Mouse (Mus musculus) olfactory bulb, adult 2 months (tissue): Measurements from ENCODE around the gene Gramd2. TPM values are rescaled to one million over a fixed set of nuclear protein-coding genes. Genes with fewer than 3 reads are reported as not detected.

ENCODE experiments used
- H3K27ac ChIP-seq: fragments of 200-500 bp; 2 replicates; pipeline ENCODE4 v1.5.1; 2012; ENCODE audit warnings: low read depth, low read length; ENCODE audit not compliant: insufficient read depth
- H3K4me1 ChIP-seq: fragments of 200-500 bp; 2 replicates; pipeline ENCODE4 v1.6.1; 2012; ENCODE audit warnings: low read length; ENCODE audit not compliant: control insufficient read depth, insufficient read depth
- H3K4me3 ChIP-seq: fragments of 200-500 bp; 2 replicates; pipeline ENCODE4 v1.5.1; 2012; ENCODE audit warnings: mild to moderate bottlenecking, low read depth, low read length, moderate library complexity; ENCODE audit not compliant: insufficient read depth
- CTCF ChIP-seq: fragments of 200-500 bp; IDR thresholded peaks from 2 replicates; pipeline ENCODE4 v1.5.1; 2012; ENCODE audit warnings: low read depth, mild to moderate bottlenecking, low read length, moderate library complexity; ENCODE audit not compliant: insufficient read depth
- POLR2A ChIP-seq: fragments of 200-500 bp; IDR thresholded peaks from 2 replicates; pipeline ENCODE4 v1.6.1; 2012; ENCODE audit warnings: mild to moderate bottlenecking, low read depth, low read length, moderate library complexity; ENCODE audit not compliant: insufficient read depth
- WGBS: fragments of 180-500 bp; shearing (Covaris S2); methylation state at CpG from one replicate; pipeline ENCODE4 v1.1.7; 2018; 5-methylcytosine and 5-hydroxymethylcytosine counted together
- polyA plus RNA-seq: library from polyadenylated mRNA; stranded (reverse); fragments of >200 nt; gene quantifications from 2 replicates; pipeline ENCODE4 v1.2.4, GENCODE M21; 2012; ENCODE audit warnings: low replicate concordance; ENCODE audit not compliant: missing spikeins, insufficient read depth, insufficient read length

Gene Gramd2
- polyA plus RNA-seq, 1 experiment: not detected

GRCm38 (mm10) chr9:59656635-59657617 lies 23.0 kb upstream of the Gramd2 start:
- under 1% methylated on average over 65 of the region's 65 CpGs for WGBS
- TF ChIP-seq CTCF (0 out of 2 replicates have a peak, but pooled peaks have one; percentile 20), POLR2A (0 out of 2 replicates have a peak, but pooled peaks have one; percentile 24)
- Histone ChIP-seq H3K4me1 (peaks cover 16% of the 10 kb centered on the region), H3K27ac (peak overlapping the region; percentile 96), H3K4me3 (peak overlapping the region; percentile 71)

GRCm38 (mm10) chr9:59658146-59658545 lies 21.8 kb upstream of the Gramd2 start:
- Histone ChIP-seq H3K4me3 (no peak overlapping the region), H3K4me1 (peaks cover 22% of the 10 kb centered on the region), H3K27ac (no peak overlapping the region)
- 9% methylated on average over 4 of the region's 4 CpGs for WGBS
- no peak for TF ChIP-seq CTCF
- no peak for TF ChIP-seq POLR2A

- peak; percentile 39; the same call in 1 of the 2 replicates for TF ChIP-seq CTCF
- no peak for TF ChIP-seq POLR2A
- Histone ChIP-seq H3K4me3 (no peak overlapping the region), H3K27ac (no peak overlapping the region), H3K4me1 (peaks cover 25% of the 10 kb centered on the region)
- 31% methylated on average over 14 of the region's 14 CpGs for WGBS
Measured at GRCm38 (mm10) chr9:59659036-59660026, 20.6 kb upstream of the Gramd2 start.

- Histone ChIP-seq H3K4me3 (no peak overlapping the region; the same call in 1 of the 2 replicates), H3K4me1 (peaks cover 28% of the 10 kb centered on the region), H3K27ac (no peak overlapping the region)
- TF ChIP-seq CTCF (no peak), POLR2A (no peak)
- WGBS: 17% methylated on average over 10 of the region's 10 CpGs
Measured at GRCm38 (mm10) chr9:59660421-59660820, 19.5 kb upstream of the Gramd2 start.

- no peak overlapping the region for H3K4me3 ChIP-seq
- 45% methylated on average over 6 of the region's 6 CpGs for WGBS
Measured at GRCm38 (mm10) chr9:59661298-59661975, 18.5 kb upstream of the Gramd2 start.

GRCm38 (mm10) chr9:59663226-59663625 lies 16.7 kb upstream of the Gramd2 start:
- Histone ChIP-seq H3K4me1 (peaks cover 32% of the 10 kb centered on the region), H3K4me3 (no peak overlapping the region), H3K27ac (no peak overlapping the region)
- TF ChIP-seq POLR2A: no peak
- TF ChIP-seq CTCF: no peak
- WGBS: 82% methylated on average over 7 of the region's 7 CpGs

More at GRCm38 (mm10) chr9:59661298-59661975, 18.5 kb upstream of the Gramd2 start:
- peak overlapping the region; percentile 38; the same call in 1 of the 2 replicates for H3K27ac ChIP-seq
- no peak for TF ChIP-seq CTCF
- TF ChIP-seq POLR2A: no peak
- H3K4me1 ChIP-seq: peaks cover 28% of the 10 kb centered on the region

GRCm38 (mm10) chr9:59663957-59664356 lies 16.0 kb upstream of the Gramd2 start:
- Histone ChIP-seq H3K4me1 (peaks cover 32% of the 10 kb centered on the region), H3K27ac (no peak overlapping the region), H3K4me3 (no peak overlapping the region)
- TF ChIP-seq CTCF: no peak
- TF ChIP-seq POLR2A: no peak
- whole genome bisulfite sequencing: 73% methylated on average over 3 of the region's 3 CpGs
